Mouse (Mus musculus): Measurements from ENCODE around the gene Spock2. TPM values are rescaled to one million over a fixed set of nuclear protein-coding genes. Genes with fewer than 3 reads are reported as not detected.

Spock2 gene
- total and polyA plus RNA-seq, 3 experiments: 0.03 TPM; not detected in 2

GRCm38 (mm10) chr10:60062931-60063330 lies 43.1 kb upstream of the Spock2 start:
- Histone ChIP-seq H3K27me3 (ENCODE audit: control insufficient read depth in 1 of 2, insufficient read depth in 2 of 2, low read length in 2 of 2) (no peaks in the 10 kb centered on the region), H3K79me2 (ENCODE audit: control insufficient read depth, insufficient read depth, low read length, poor library complexity) (no peaks in the 10 kb centered on the region), H3K4me3 (ENCODE audit: control insufficient read depth in 1 of 2, insufficient read depth in 1 of 2, low read depth in 2 of 2, low read length in 2 of 2) (no peak overlapping the region), H3K27ac (ENCODE audit: control insufficient read depth, low read depth, low read length) (no peak overlapping the region), H3K36me3 (ENCODE audit: control insufficient read depth in 1 of 2, insufficient read depth in 2 of 2, low read length in 2 of 2) (no peaks in the 10 kb centered on the region), H3K9ac (ENCODE audit: control insufficient read depth, low read depth, low read length, poor library complexity, severe bottlenecking) (no peak overlapping the region), H3K9me3 (replicated peaks; ENCODE audit: insufficient read depth, low read length) (no peaks in the 10 kb centered on the region), H3K4me1 (ENCODE audit: control insufficient read depth in 1 of 2, insufficient read depth in 2 of 2, low read length in 2 of 2) (no peaks in the 10 kb centered on the region)
- TF ChIP-seq E2F4 (IDR thresholded peaks at IDR 0.05; ENCODE audit: borderline replicate concordance, low read depth, low read length) (no peak), POLR2AphosphoS5 (IDR thresholded peaks at IDR 0.05; ENCODE audit: borderline replicate concordance, low read depth, low read length) (no peak), SMC3 (IDR thresholded peaks at IDR 0.05; ENCODE audit: low read depth, low read length) (no peak), ZMIZ1 (IDR thresholded peaks at IDR 0.05; ENCODE audit: low read depth, low read length) (no peak), USF1 (IDR thresholded peaks at IDR 0.05; ENCODE audit: low read depth, low read length) (no peak)
- DNase-seq (ENCODE audit: low read depth, low spot score): no peak

- Histone ChIP-seq H3K9me3 (replicated peaks; ENCODE audit: insufficient read depth, low read length) (no peaks in the 10 kb centered on the region), H3K4me3 (ENCODE audit: control insufficient read depth in 1 of 2, insufficient read depth in 1 of 2, low read depth in 2 of 2, low read length in 2 of 2) (no peak overlapping the region), H3K36me3 (ENCODE audit: control insufficient read depth in 1 of 2, insufficient read depth in 2 of 2, low read length in 2 of 2) (no peaks in the 10 kb centered on the region), H3K4me1 (ENCODE audit: control insufficient read depth in 1 of 2, insufficient read depth in 2 of 2, low read length in 2 of 2) (no peaks in the 10 kb centered on the region), H3K27ac (ENCODE audit: control insufficient read depth, low read depth, low read length) (no peak overlapping the region), H3K79me2 (ENCODE audit: control insufficient read depth, insufficient read depth, low read length, poor library complexity) (no peaks in the 10 kb centered on the region), H3K9ac (ENCODE audit: control insufficient read depth, low read depth, low read length, poor library complexity, severe bottlenecking) (no peak overlapping the region), H3K27me3 (ENCODE audit: control insufficient read depth in 1 of 2, insufficient read depth in 2 of 2, low read length in 2 of 2) (no peaks in the 10 kb centered on the region)
- peak; percentile 56 for DNase-seq (ENCODE audit: low read depth, low spot score)
- TF ChIP-seq ZMIZ1 (IDR thresholded peaks at IDR 0.05; ENCODE audit: low read depth, low read length) (no peak), CTCF (IDR thresholded peaks at IDR 0.05 in 2 of 3, conservative IDR thresholded peaks at IDR 0.05 in 1 of 3; ENCODE audit: control insufficient read depth in 1 of 3, insufficient read depth in 1 of 3, low read depth in 2 of 3, low read length in 3 of 3, poor library complexity in 1 of 3, severe bottlenecking in 1 of 3) (peak; percentile 69 to 82 (median 75)), POLR2AphosphoS5 (IDR thresholded peaks at IDR 0.05; ENCODE audit: borderline replicate concordance, low read depth, low read length) (no peak), POLR2A (IDR thresholded peaks at IDR 0.05; ENCODE audit: control insufficient read depth in 1 of 2, insufficient read depth in 1 of 2, low read depth in 1 of 2, low read length in 2 of 2, poor library complexity in 1 of 2) (no peak), RAD21 (IDR thresholded peaks at IDR 0.05; ENCODE audit: low read depth, low read length) (peak; percentile 70), MYB (IDR thresholded peaks at IDR 0.05; ENCODE audit: low read depth, low read length) (no peak), ZC3H11A (IDR thresholded peaks at IDR 0.05; ENCODE audit: low read depth, low read length) (peak; percentile 35; the same call in 1 of the 2 replicates), ZNF384 (IDR thresholded peaks at IDR 0.05; ENCODE audit: low read depth, low read length) (no peak), SMC3 (IDR thresholded peaks at IDR 0.05; ENCODE audit: low read depth, low read length) (peak; percentile 61)
These were observed 39.5 kb upstream of the Spock2 start for GRCm38 (mm10) chr10:60066524-60066923.

- no peaks in the 10 kb centered on the region for H3K79me2 ChIP-seq (ENCODE audit: control insufficient read depth, insufficient read depth, low read length, poor library complexity)
- TF ChIP-seq EP300 (IDR thresholded peaks at IDR 0.05; ENCODE audit: low read depth in 1 of 2, low read length in 2 of 2) (peak; percentile 35 to 57; a peak in 1 of 4 replicates), CTCF (IDR thresholded peaks at IDR 0.05 in 2 of 3, conservative IDR thresholded peaks at IDR 0.05 in 1 of 3; ENCODE audit: control insufficient read depth in 1 of 3, insufficient read depth in 1 of 3, low read depth in 2 of 3, low read length in 3 of 3, poor library complexity in 1 of 3, severe bottlenecking in 1 of 3) (no peak), GABPA (IDR thresholded peaks at IDR 0.05; ENCODE audit: low read depth, low read length) (no peak), ETS1 (IDR thresholded peaks at IDR 0.05; ENCODE audit: low read depth, low read length) (peak; percentile 32; the same call in 1 of the 2 replicates), TCF12 (IDR thresholded peaks at IDR 0.05; ENCODE audit: low read depth, low read length) (peak; percentile 65), GATA1 (IDR thresholded peaks at IDR 0.05; ENCODE audit: low read depth, low read length) (peak; percentile 56; the same call in 1 of the 2 replicates), RCOR1 (IDR thresholded peaks at IDR 0.05; ENCODE audit: low read depth, low read length) (0 out of 2 replicates have a peak, but pooled peaks have one; percentile 14), ZC3H11A (IDR thresholded peaks at IDR 0.05; ENCODE audit: low read depth, low read length) (no peak)
- no peaks in the 10 kb centered on the region for H3K27me3 ChIP-seq (ENCODE audit: control insufficient read depth in 1 of 2, insufficient read depth in 2 of 2, low read length in 2 of 2)
- DNase-seq (ENCODE audit: low read depth, low spot score): no peak
- no peaks in the 10 kb centered on the region for H3K9me3 ChIP-seq (replicated peaks; ENCODE audit: insufficient read depth, low read length)
- no peak overlapping the region for H3K4me3 ChIP-seq (ENCODE audit: control insufficient read depth in 1 of 2, insufficient read depth in 1 of 2, low read depth in 2 of 2, low read length in 2 of 2)
- H3K27ac ChIP-seq (ENCODE audit: control insufficient read depth, low read depth, low read length): no peak overlapping the region
- H3K9ac ChIP-seq (ENCODE audit: control insufficient read depth, low read depth, low read length, poor library complexity, severe bottlenecking): no peak overlapping the region
- peaks cover 0 to 24% of the 10 kb centered on the region in 2 experiments; a peak in 2 of 4 replicates for H3K36me3 ChIP-seq (ENCODE audit: control insufficient read depth in 1 of 2, insufficient read depth in 2 of 2, low read length in 2 of 2)
- H3K4me1 ChIP-seq (ENCODE audit: control insufficient read depth in 1 of 2, insufficient read depth in 2 of 2, low read length in 2 of 2): peaks cover 18 to 29% of the 10 kb centered on the region in 2 experiments
These were observed 30.9 kb upstream of the Spock2 start for GRCm38 (mm10) chr10:60075159-60075558.
